Mouse (Mus musculus) kidney, adult 2 months (tissue): ENCODE results near the gene Ccdc134.

Source experiments
- CTCF ChIP-seq: fragments of 200-500 bp; conservative IDR thresholded peaks from 2 replicates; pipeline ENCODE4 v1.5.1; 2011; ENCODE audit warnings: low read depth, mild to moderate bottlenecking, control low read depth, low read length, moderate library complexity, mixed read lengths; ENCODE audit not compliant: insufficient read depth, insufficient read length
- POLR2A ChIP-seq: fragments of 200-500 bp; IDR thresholded peaks from one replicate; pipeline ENCODE4 v1.6.1; 2011; ENCODE audit warnings: low read depth, low read length, control low read depth

GRCm38 (mm10) chr15:82144157-82144556, 16.4 kb downstream of the Ccdc134 start:
- TF ChIP-seq CTCF = no peak
- no peak for TF ChIP-seq POLR2A
